8 mouse cellular contexts compared by ENCODE assay signal in the genomic region with DNA sequence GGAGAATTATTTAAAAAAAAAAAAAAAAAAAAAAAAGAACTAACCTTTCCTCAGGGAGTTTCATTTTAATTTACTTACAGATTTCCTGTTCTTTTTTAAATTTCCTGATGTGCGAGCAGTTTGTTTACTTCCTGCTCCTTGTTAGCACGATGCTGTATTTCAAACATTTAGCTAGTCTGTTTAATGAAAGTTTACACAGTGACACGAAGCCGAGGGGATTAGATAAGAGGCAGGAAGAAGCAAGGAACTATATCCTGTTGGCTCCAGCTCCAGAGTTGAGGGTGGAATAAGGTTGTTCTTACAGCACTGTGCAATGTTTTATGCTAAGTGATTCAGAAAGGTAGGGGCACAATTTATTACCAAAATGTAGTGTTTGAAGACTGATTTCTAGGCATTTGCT. TPM values are rescaled to one million over a fixed set of nuclear protein-coding genes. Genes with fewer than 3 reads are reported as not detected.
DNase-seq lines count a peak whose midpoint lies in the region; ATAC-seq lines count a peak whose summit lies in the region.

No protein-coding gene starts in this region.

- no peak for ATAC-seq in kidney, embryonic 15.5 days (replicated peaks; ENCODE audit: low FRiP score)
- no peak for ATAC-seq in intestine, embryonic 14.5 days (replicated peaks; ENCODE audit: low FRiP score, low TSS enrichment, low read depth)

- H3K9ac ChIP-seq in kidney, embryonic 15.5 days: peak overlapping the region; percentile 75
- H3K9ac ChIP-seq in intestine, embryonic 14.5 days (ENCODE audit: low read length): peak overlapping the region; percentile 72

- H3K9me3 ChIP-seq in kidney, embryonic 15.5 days (replicated peaks): no peaks in the 10 kb centered on the region
- no peaks in the 10 kb centered on the region for H3K9me3 ChIP-seq in intestine, embryonic 14.5 days (ENCODE audit: control insufficient read depth, low read length)
- no peaks in the 10 kb centered on the region for H3K9me3 ChIP-seq in midbrain, embryonic 10.5 days (replicated peaks)

- peak overlapping the region; percentile 83 for H3K4me3 ChIP-seq in kidney, embryonic 15.5 days (replicated peaks)
- peak overlapping the region; percentile 87 for H3K4me3 ChIP-seq in intestine, embryonic 14.5 days (ENCODE audit: low read depth, low read length)
- H3K4me3 ChIP-seq in midbrain, embryonic 10.5 days: peak overlapping the region; percentile 87

- peaks cover 14% of the 10 kb centered on the region for H3K4me1 ChIP-seq in kidney, embryonic 15.5 days
- H3K4me1 ChIP-seq in intestine, embryonic 14.5 days (replicated peaks; ENCODE audit: control insufficient read depth, insufficient read depth, low read length): no peaks in the 10 kb centered on the region; the same call in 1 of the 2 replicates
- peaks cover 14% of the 10 kb centered on the region for H3K4me1 ChIP-seq in midbrain, embryonic 10.5 days

- no peak for DNase-seq in kidney, postnatal 4 days
- peak; percentile 9 for DNase-seq in embryo, embryonic 11 days
- DNase-seq in intestine, embryonic 14.5 days (ENCODE audit: low spot score): no peak
- no peak for DNase-seq in midbrain, embryonic 10.5 days (ENCODE audit: low spot score)
- no peak for DNase-seq in urinary bladder, postnatal 14 days (ENCODE audit: low spot score)
- DNase-seq in urinary bladder, adult 2 months (ENCODE audit: low spot score): no peak
- DNase-seq in c-Kit-positive CD71-positive TER-119-positive erythroid progenitor cells, embryonic 14.5 days (ENCODE audit: low spot score): no peak

- peak overlapping the region; percentile 59 for H3K4me2 ChIP-seq in kidney, embryonic 15.5 days
- peak overlapping the region; percentile 60 for H3K4me2 ChIP-seq in intestine, embryonic 14.5 days (ENCODE audit: low read length)

- WGBS in kidney, embryonic 15.5 days: 2% methylated on average over 4 of the region's 4 CpGs
- under 1% methylated on average over 4 of the region's 4 CpGs for WGBS in intestine, embryonic 14.5 days
- 14% methylated on average over 4 of the region's 4 CpGs for WGBS in midbrain, embryonic 10.5 days

- H3K27ac ChIP-seq in kidney, embryonic 15.5 days: peak overlapping the region; percentile 52; the same call in 1 of the 2 replicates
- peak overlapping the region; percentile 74; the same call in 1 of the 2 replicates for H3K27ac ChIP-seq in intestine, embryonic 14.5 days (ENCODE audit: low read depth)
- H3K27ac ChIP-seq in midbrain, embryonic 10.5 days (replicated peaks): peak overlapping the region; percentile 89; the same call in 1 of the 2 replicates

- peaks cover 27% of the 10 kb centered on the region for H3K36me3 ChIP-seq in kidney, embryonic 15.5 days
- peaks cover 29% of the 10 kb centered on the region for H3K36me3 ChIP-seq in intestine, embryonic 14.5 days (ENCODE audit: control insufficient read depth, insufficient read depth, low read length)
- peaks cover 30% of the 10 kb centered on the region for H3K36me3 ChIP-seq in midbrain, embryonic 10.5 days

- no peaks in the 10 kb centered on the region for H3K27me3 ChIP-seq in kidney, embryonic 15.5 days
- no peaks in the 10 kb centered on the region for H3K27me3 ChIP-seq in intestine, embryonic 14.5 days (replicated peaks; ENCODE audit: control insufficient read depth, insufficient read depth, low read length)
- H3K27me3 ChIP-seq in midbrain, embryonic 10.5 days (ENCODE audit: low read depth, poor library complexity, severe bottlenecking): no peaks in the 10 kb centered on the region

RNA-seq across cellular contexts. Expression of a gene that starts 0.7 kb away (rescaled TPM):
- polyA plus RNA-seq in kidney, embryonic 15.5 days (2015; fragmentation: Nextera tagmentation; extraction: Ambion mirVana): 58.5 and 69.7 TPM in 2 replicates
- 59.0 and 65.5 TPM in 2 replicates for polyA plus RNA-seq in intestine, embryonic 14.5 days (2014; fragmentation: Nextera tagmentation; extraction: Ambion mirVana)
- polyA plus RNA-seq in midbrain, embryonic 10.5 days (2016; fragmentation: Nextera tagmentation; extraction: Ambion mirVana): 40.1 and 49.2 TPM in 2 replicates
- 29.4 and 32.4 TPM in 2 replicates for polyA plus RNA-seq in urinary bladder, adult 2 months (2012; rRNA removed)

RNA-seq across cellular contexts. Expression of a gene that starts 19.5 kb away (rescaled TPM):
- not detected in 2 replicates for polyA plus RNA-seq in kidney, embryonic 15.5 days (2015; fragmentation: Nextera tagmentation; extraction: Ambion mirVana)
- polyA plus RNA-seq in intestine, embryonic 14.5 days (2014; fragmentation: Nextera tagmentation; extraction: Ambion mirVana): not detected in 2 replicates
- polyA plus RNA-seq in midbrain, embryonic 10.5 days (2016; fragmentation: Nextera tagmentation; extraction: Ambion mirVana): not detected in 2 replicates
- not detected in 2 replicates for polyA plus RNA-seq in urinary bladder, adult 2 months (2012; rRNA removed)

RNA-seq across cellular contexts. Expression of a gene that starts 23.5 kb away (rescaled TPM):
- polyA plus RNA-seq in kidney, embryonic 15.5 days (2015; fragmentation: Nextera tagmentation; extraction: Ambion mirVana): not detected in 2 replicates
- polyA plus RNA-seq in intestine, embryonic 14.5 days (2014; fragmentation: Nextera tagmentation; extraction: Ambion mirVana): not detected in 2 replicates
- polyA plus RNA-seq in midbrain, embryonic 10.5 days (2016; fragmentation: Nextera tagmentation; extraction: Ambion mirVana): not detected in 2 replicates
- polyA plus RNA-seq in urinary bladder, adult 2 months (2012; rRNA removed): not detected in 2 replicates

RNA-seq across cellular contexts. Expression of a gene that starts 31.2 kb away (rescaled TPM):
- polyA plus RNA-seq in kidney, embryonic 15.5 days (2015; fragmentation: Nextera tagmentation; extraction: Ambion mirVana): not detected in 2 replicates
- not detected in 2 replicates for polyA plus RNA-seq in intestine, embryonic 14.5 days (2014; fragmentation: Nextera tagmentation; extraction: Ambion mirVana)
- polyA plus RNA-seq in midbrain, embryonic 10.5 days (2016; fragmentation: Nextera tagmentation; extraction: Ambion mirVana): not detected in 2 replicates
- polyA plus RNA-seq in urinary bladder, adult 2 months (2012; rRNA removed): not detected in 2 replicates
